Mouse (Mus musculus): ENCODE results near the gene Adgrd1.

The Adgrd1 gene

GRCm38 (mm10) chr5:129190077-129190476 is 93.5 kb downstream of the Adgrd1 start:
- no peak for DNase-seq (ENCODE audit: extremely low read depth, low read depth)

GRCm38 (mm10) chr5:129196501-129196900 is 100.0 kb downstream of the Adgrd1 start:
- no peak for DNase-seq (ENCODE audit: extremely low read depth, low read depth)

GRCm38 (mm10) chr5:129196971-129197519 is 100.5 kb downstream of the Adgrd1 start:
- no peak for DNase-seq (ENCODE audit: extremely low read depth, low read depth)

- DNase-seq (ENCODE audit: extremely low read depth, low read depth), result no peak
These were observed 103.6 kb downstream of the Adgrd1 start for GRCm38 (mm10) chr5:129200132-129200531.

GRCm38 (mm10) chr5:129208279-129208678 is 111.7 kb downstream of the Adgrd1 start:
- no peak for DNase-seq (ENCODE audit: extremely low read depth, low read depth)

- DNase-seq (ENCODE audit: extremely low read depth, low read depth), result no peak
These were observed 112.3 kb downstream of the Adgrd1 start for GRCm38 (mm10) chr5:129208845-129209244.

GRCm38 (mm10) chr5:129211385-129212031 is 115.0 kb downstream of the Adgrd1 start:
- DNase-seq (ENCODE audit: extremely low read depth, low read depth), result no peak

GRCm38 (mm10) chr5:129214023-129214422 is 117.5 kb downstream of the Adgrd1 start:
- DNase-seq (ENCODE audit: extremely low read depth, low read depth), result no peak

- DNase-seq (ENCODE audit: extremely low read depth, low read depth), result no peak
These were observed 119.5 kb downstream of the Adgrd1 start for GRCm38 (mm10) chr5:129216001-129216400.

- DNase-seq (ENCODE audit: extremely low read depth, low read depth), result no peak
These were observed 121.1 kb downstream of the Adgrd1 start for GRCm38 (mm10) chr5:129217481-129218221.

GRCm38 (mm10) chr5:129218222-129218505 is 121.6 kb downstream of the Adgrd1 start:
- DNase-seq (ENCODE audit: extremely low read depth, low read depth), result no peak

GRCm38 (mm10) chr5:129218537-129218981 is 122.0 kb downstream of the Adgrd1 start:
- DNase-seq (ENCODE audit: extremely low read depth, low read depth), result no peak

- no peak for DNase-seq (ENCODE audit: extremely low read depth, low read depth)
These were observed 122.7 kb downstream of the Adgrd1 start for GRCm38 (mm10) chr5:129219178-129219760.

GRCm38 (mm10) chr5:129225810-129226450 is 129.4 kb downstream of the Adgrd1 start:
- no peak for DNase-seq (ENCODE audit: extremely low read depth, low read depth)

GRCm38 (mm10) chr5:129228171-129228570 is 131.6 kb downstream of the Adgrd1 start:
- DNase-seq (ENCODE audit: extremely low read depth, low read depth), result no peak

- no peak for DNase-seq (ENCODE audit: extremely low read depth, low read depth)
These were observed 136.8 kb downstream of the Adgrd1 start for GRCm38 (mm10) chr5:129233301-129233700.

GRCm38 (mm10) chr5:129233881-129234432 is 137.4 kb downstream of the Adgrd1 start:
- DNase-seq (ENCODE audit: extremely low read depth, low read depth), result no peak

GRCm38 (mm10) chr5:129236366-129236765 is 139.8 kb downstream of the Adgrd1 start:
- DNase-seq (ENCODE audit: extremely low read depth, low read depth), result no peak

- DNase-seq (ENCODE audit: extremely low read depth, low read depth), result no peak
These were observed 145.3 kb downstream of the Adgrd1 start for GRCm38 (mm10) chr5:129241865-129242264.

- DNase-seq (ENCODE audit: extremely low read depth, low read depth), result no peak
These were observed 145.7 kb downstream of the Adgrd1 start for GRCm38 (mm10) chr5:129242265-129242664.

GRCm38 (mm10) chr5:129243120-129243519 is 146.6 kb downstream of the Adgrd1 start:
- no peak for DNase-seq (ENCODE audit: extremely low read depth, low read depth)

- no peak for DNase-seq (ENCODE audit: extremely low read depth, low read depth)
These were observed 147.8 kb downstream of the Adgrd1 start for GRCm38 (mm10) chr5:129244392-129244791.

All from MEL-GATA-1-ER (cell line).